Mouse (Mus musculus): ENCODE data around the gene Atn1. TPM values are rescaled to one million over a fixed set of nuclear protein-coding genes. Genes with fewer than 3 reads are reported as not detected.

Atn1 gene
- polyA plus RNA-seq (2014; fragmentation: Illumina TruSeq; extraction: RNeasy Lipid Tissue Mini Kit (QIAGEN cat#74804); ENCODE audit: low read depth, low replicate concordance), result 24.6 TPM

DNA sequence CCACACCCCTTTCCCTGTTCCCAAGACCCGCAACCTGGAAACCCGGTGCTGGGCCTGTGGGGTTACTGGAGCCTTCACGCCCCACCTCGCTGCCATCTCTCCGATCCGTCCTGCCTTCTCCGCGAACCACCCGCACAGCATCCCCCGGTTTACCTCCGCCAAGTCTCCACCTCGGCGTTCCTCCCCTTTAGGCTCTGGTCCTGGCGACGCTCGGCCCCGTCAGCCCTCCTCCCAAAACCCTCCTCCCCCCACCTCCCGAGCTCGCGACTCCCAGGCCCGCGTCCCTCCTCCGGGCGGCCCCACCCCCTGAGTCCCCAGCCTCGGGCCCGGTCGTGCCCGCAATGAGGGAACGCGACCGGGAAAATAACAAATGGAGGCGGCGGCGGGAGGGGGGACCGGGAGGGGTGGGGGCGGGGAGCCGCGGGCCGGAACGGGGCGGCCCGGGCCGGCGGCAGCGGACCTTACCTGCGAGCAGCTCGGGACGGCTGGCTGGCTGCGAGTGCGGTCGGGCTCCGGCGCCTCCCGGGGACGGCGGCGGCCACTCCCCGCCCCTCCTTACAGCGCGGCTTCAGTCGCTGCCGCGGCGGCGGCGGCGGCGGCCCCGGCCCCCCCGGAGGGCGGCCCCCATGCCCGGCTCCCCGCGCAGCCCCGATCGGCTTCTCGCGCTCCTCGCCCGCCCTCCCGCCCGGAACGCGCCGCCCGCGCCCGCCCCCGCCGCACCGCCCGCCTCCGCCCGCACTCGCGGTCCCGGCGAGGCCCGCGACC lies at the start of gene Atn1, which contains the start of gene Gm45234:
Gene Atn1 (minus strand): TSS at position 694 of the 765 bp plus-strand sequence.
Gene Gm45234 (minus strand): TSS at position 191 of the 765 bp plus-strand sequence.

GRCm38 (mm10) chr6:124779222-124779983 lies 23.1 kb upstream of the Atn1 start, which contains the start of gene Lrrc23:
Gene Lrrc23 (minus strand): TSS chr6:124779727.

GRCm38 (mm10) chr6:124769101-124769765 lies 12.9 kb upstream of the Atn1 start, which contains the start of gene Eno2:
Gene Eno2 (minus strand): TSS chr6:124769673.

GRCm38 (mm10) chr6:124740888-124741761 lies 15.2 kb downstream of the Atn1 start, which contains the start of gene Grcc10:
Gene Grcc10 (minus strand): TSS chr6:124741374.

DNA sequence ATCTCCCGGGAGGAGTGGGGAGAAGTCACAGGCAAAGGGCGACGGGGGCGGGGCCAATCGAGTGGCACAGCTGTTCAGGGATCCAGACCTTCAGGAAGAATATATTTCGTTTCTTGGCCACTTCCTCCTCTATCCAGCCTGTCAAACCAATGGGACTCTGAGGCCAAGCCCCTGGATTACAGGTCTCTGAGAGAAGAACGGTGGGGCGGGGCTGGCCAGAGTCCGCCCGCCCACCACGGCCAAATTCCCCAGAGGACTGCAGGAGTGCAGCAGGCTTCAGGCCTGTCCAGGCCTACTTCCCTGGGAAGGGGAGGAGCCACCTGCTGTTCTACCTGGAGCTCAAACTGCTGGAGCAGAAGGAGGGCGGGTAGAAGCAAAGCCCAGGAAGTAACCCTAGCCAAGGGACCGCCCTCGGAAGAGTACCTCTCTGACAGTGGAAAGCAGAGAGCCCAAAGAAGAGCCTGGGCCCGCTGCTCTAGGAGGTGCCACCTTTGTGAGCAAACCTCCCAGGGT lies 17.8 kb downstream of the Atn1 start, which contains the start of gene Ptpn6:
Gene Ptpn6 (minus strand): TSS at position 204 of the 513 bp plus-strand sequence.

DNA sequence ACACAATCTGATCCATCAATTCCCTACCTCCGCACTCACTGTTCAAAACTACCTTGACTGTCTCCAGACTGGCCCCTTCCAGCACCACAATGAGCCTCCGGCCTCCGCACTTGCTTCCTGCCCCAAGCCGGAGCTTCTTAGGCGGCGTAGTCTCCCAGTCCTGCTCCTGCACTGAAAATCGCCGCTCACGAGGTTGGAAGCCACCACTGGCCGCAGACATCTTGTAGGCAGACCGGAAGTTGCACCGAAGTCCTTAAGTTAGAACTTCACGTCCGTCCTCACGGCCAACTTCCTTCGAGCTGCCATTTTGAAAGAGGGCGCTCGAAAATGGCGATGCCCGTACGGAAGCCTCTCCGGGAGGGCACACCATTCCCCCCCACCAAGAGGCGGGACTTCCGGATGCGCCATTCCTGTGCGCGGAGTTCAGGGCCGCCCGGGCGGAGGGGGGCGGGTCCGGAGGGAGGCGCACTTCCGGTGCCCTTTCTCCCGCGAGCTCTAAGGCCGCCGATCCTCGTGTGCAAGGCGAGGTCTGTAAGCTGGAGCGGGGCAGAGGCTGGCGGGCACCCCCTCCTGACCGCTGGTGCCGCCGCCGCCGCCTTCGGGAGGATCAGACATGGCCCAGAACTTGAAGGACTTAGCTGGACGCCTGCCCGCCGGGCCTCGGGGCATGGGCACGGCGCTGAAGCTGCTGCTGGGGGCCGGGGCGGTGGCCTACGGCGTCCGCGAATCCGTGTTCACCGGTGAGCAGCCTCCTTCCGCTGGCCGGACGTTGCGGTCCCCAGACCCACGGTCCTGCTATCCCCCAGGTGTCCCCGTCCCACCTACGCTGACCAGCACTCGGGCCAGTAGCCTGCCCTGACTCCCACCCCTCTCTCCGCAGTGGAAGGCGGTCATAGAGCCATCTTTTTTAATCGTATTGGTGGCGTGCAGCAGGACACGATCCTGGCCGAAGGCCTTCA lies 44.2 kb downstream of the Atn1 start, which contains the start of the genes Emg1 and Phb2:
Gene Emg1 (minus strand): TSS at position 355 of the 959 bp plus-strand sequence.
Gene Phb2 (plus strand): TSS at position 513 of the 959 bp plus-strand sequence.

Other genes starting within 250 kb of the Atn1 start
- gene C1ra, start 244.1 kb downstream of the Atn1 start, polyA plus RNA-seq (2014; fragmentation: Illumina TruSeq; extraction: RNeasy Lipid Tissue Mini Kit (QIAGEN cat#74804); ENCODE audit: low read depth, low replicate concordance), result 18.0 TPM
- gene C1s1, start 214.2 kb downstream of the Atn1 start, polyA plus RNA-seq (2014; fragmentation: Illumina TruSeq; extraction: RNeasy Lipid Tissue Mini Kit (QIAGEN cat#74804); ENCODE audit: low read depth, low replicate concordance), result 35.1 TPM
- gene C1rb, start 186.2 kb downstream of the Atn1 start, polyA plus RNA-seq (2014; fragmentation: Illumina TruSeq; extraction: RNeasy Lipid Tissue Mini Kit (QIAGEN cat#74804); ENCODE audit: low read depth, low replicate concordance), result not detected
- gene C1s2, start 120.4 kb downstream of the Atn1 start, polyA plus RNA-seq (2014; fragmentation: Illumina TruSeq; extraction: RNeasy Lipid Tissue Mini Kit (QIAGEN cat#74804); ENCODE audit: low read depth, low replicate concordance), result not detected
- 38.0 TPM for gene Lpcat3, start 93.5 kb downstream of the Atn1 start, polyA plus RNA-seq (2014; fragmentation: Illumina TruSeq; extraction: RNeasy Lipid Tissue Mini Kit (QIAGEN cat#74804); ENCODE audit: low read depth, low replicate concordance)
- 95.4 TPM for gene Emg1, start 44.3 kb downstream of the Atn1 start, polyA plus RNA-seq (2014; fragmentation: Illumina TruSeq; extraction: RNeasy Lipid Tissue Mini Kit (QIAGEN cat#74804); ENCODE audit: low read depth, low replicate concordance)
- gene Phb2, start 44.2 kb downstream of the Atn1 start, polyA plus RNA-seq (2014; fragmentation: Illumina TruSeq; extraction: RNeasy Lipid Tissue Mini Kit (QIAGEN cat#74804); ENCODE audit: low read depth, low replicate concordance), result 219 TPM
- 4.0 TPM for gene Ptpn6, start 17.8 kb downstream of the Atn1 start, polyA plus RNA-seq (2014; fragmentation: Illumina TruSeq; extraction: RNeasy Lipid Tissue Mini Kit (QIAGEN cat#74804); ENCODE audit: low read depth, low replicate concordance)
- 240 TPM for gene Grcc10, start 15.2 kb downstream of the Atn1 start, polyA plus RNA-seq (2014; fragmentation: Illumina TruSeq; extraction: RNeasy Lipid Tissue Mini Kit (QIAGEN cat#74804); ENCODE audit: low read depth, low replicate concordance)
- not detected for gene Gm45234, start 503 bp downstream of the Atn1 start, polyA plus RNA-seq (2014; fragmentation: Illumina TruSeq; extraction: RNeasy Lipid Tissue Mini Kit (QIAGEN cat#74804); ENCODE audit: low read depth, low replicate concordance)
- 1.6 TPM for gene Eno2, start 13.1 kb upstream of the Atn1 start, polyA plus RNA-seq (2014; fragmentation: Illumina TruSeq; extraction: RNeasy Lipid Tissue Mini Kit (QIAGEN cat#74804); ENCODE audit: low read depth, low replicate concordance)
- gene Lrrc23, start 23.2 kb upstream of the Atn1 start, polyA plus RNA-seq (2014; fragmentation: Illumina TruSeq; extraction: RNeasy Lipid Tissue Mini Kit (QIAGEN cat#74804); ENCODE audit: low read depth, low replicate concordance), result 2.5 TPM
- gene Spsb2, start 52.1 kb upstream of the Atn1 start, polyA plus RNA-seq (2014; fragmentation: Illumina TruSeq; extraction: RNeasy Lipid Tissue Mini Kit (QIAGEN cat#74804); ENCODE audit: low read depth, low replicate concordance), result 3.0 TPM
- gene Tpi1, start 57.8 kb upstream of the Atn1 start, polyA plus RNA-seq (2014; fragmentation: Illumina TruSeq; extraction: RNeasy Lipid Tissue Mini Kit (QIAGEN cat#74804); ENCODE audit: low read depth, low replicate concordance), result 811 TPM
- gene Usp5, start 73.0 kb upstream of the Atn1 start, polyA plus RNA-seq (2014; fragmentation: Illumina TruSeq; extraction: RNeasy Lipid Tissue Mini Kit (QIAGEN cat#74804); ENCODE audit: low read depth, low replicate concordance), result 65.2 TPM
- gene Cdca3, start 73.0 kb upstream of the Atn1 start, polyA plus RNA-seq (2014; fragmentation: Illumina TruSeq; extraction: RNeasy Lipid Tissue Mini Kit (QIAGEN cat#74804); ENCODE audit: low read depth, low replicate concordance), result 0.58 TPM
- 11.1 TPM for gene Gnb3, start 83.8 kb upstream of the Atn1 start, polyA plus RNA-seq (2014; fragmentation: Illumina TruSeq; extraction: RNeasy Lipid Tissue Mini Kit (QIAGEN cat#74804); ENCODE audit: low read depth, low replicate concordance)
- gene P3h3, start 101.2 kb upstream of the Atn1 start, polyA plus RNA-seq (2014; fragmentation: Illumina TruSeq; extraction: RNeasy Lipid Tissue Mini Kit (QIAGEN cat#74804); ENCODE audit: low read depth, low replicate concordance), result 17.8 TPM
- 1.1 TPM for gene Gpr162, start 107.5 kb upstream of the Atn1 start, polyA plus RNA-seq (2014; fragmentation: Illumina TruSeq; extraction: RNeasy Lipid Tissue Mini Kit (QIAGEN cat#74804); ENCODE audit: low read depth, low replicate concordance)
- gene Cd4, start 131.7 kb upstream of the Atn1 start, polyA plus RNA-seq (2014; fragmentation: Illumina TruSeq; extraction: RNeasy Lipid Tissue Mini Kit (QIAGEN cat#74804); ENCODE audit: low read depth, low replicate concordance), result 0.42 TPM
- 1.6 TPM for gene Lag3, start 155.2 kb upstream of the Atn1 start, polyA plus RNA-seq (2014; fragmentation: Illumina TruSeq; extraction: RNeasy Lipid Tissue Mini Kit (QIAGEN cat#74804); ENCODE audit: low read depth, low replicate concordance)
- gene Ptms, start 163.6 kb upstream of the Atn1 start, polyA plus RNA-seq (2014; fragmentation: Illumina TruSeq; extraction: RNeasy Lipid Tissue Mini Kit (QIAGEN cat#74804); ENCODE audit: low read depth, low replicate concordance), result 217 TPM
- gene Mlf2, start 174.9 kb upstream of the Atn1 start, polyA plus RNA-seq (2014; fragmentation: Illumina TruSeq; extraction: RNeasy Lipid Tissue Mini Kit (QIAGEN cat#74804); ENCODE audit: low read depth, low replicate concordance), result 190 TPM
- gene Cops7a, start 209.0 kb upstream of the Atn1 start, polyA plus RNA-seq (2014; fragmentation: Illumina TruSeq; extraction: RNeasy Lipid Tissue Mini Kit (QIAGEN cat#74804); ENCODE audit: low read depth, low replicate concordance), result 103 TPM
- gene Pianp, start 240.2 kb upstream of the Atn1 start, polyA plus RNA-seq (2014; fragmentation: Illumina TruSeq; extraction: RNeasy Lipid Tissue Mini Kit (QIAGEN cat#74804); ENCODE audit: low read depth, low replicate concordance), result 0.86 TPM

Data from heart, adult 10 weeks (tissue).